8 mouse cellular contexts compared by ENCODE assay signal in genomic region chr17:35166352-35167035, GRCm38 (mm10). TPM values are rescaled to one million over a fixed set of nuclear protein-coding genes. Genes with fewer than 3 reads are reported as not detected.
DNase-seq lines count a peak whose midpoint lies in the region; TF ChIP-seq lines count a peak whose summit lies in the region.

No protein-coding gene starts in this region.

- peak; percentile 65 for TF ChIP-seq CTCF in gastrocnemius, adult 2 months (IDR thresholded peaks at IDR 0.05)

- intact Hi-C loops in gastrocnemius, adult 2 months (cut with DNase I) = no loop called here
- intact Hi-C loops in gastrocnemius, postnatal 36 days (cut with DNase I) = no loop called here

- DNase-seq in gastrocnemius, adult 2 months = no peak
- DNase-seq in gastrocnemius, postnatal 36 days = no peak
- peak; percentile 80 for DNase-seq in c-Kit-positive CD71-positive TER-119-positive erythroid progenitor cells, embryonic 14.5 days (ENCODE audit: low spot score)
- peak; percentile 78 for DNase-seq in forelimb bud, embryonic 11.5 days (ENCODE audit: low read depth, low spot score)
- peak; percentile 70 for DNase-seq in kidney, adult 18-20 months
- peak; percentile 65 for DNase-seq in liver
- peak; percentile 94 for DNase-seq in naive thymus-derived CD4-positive, alpha-beta T cell, adult 2 months (ENCODE audit: low read depth)
- DNase-seq in thymus, postnatal 25 days = peak; percentile 76

- peak overlapping the region; percentile 98; the same call in 1 of the 2 replicates for H3K4me3 ChIP-seq in gastrocnemius, adult 2 months

- peak overlapping the region; percentile 100; the same call in 1 of the 2 replicates for H3K27ac ChIP-seq in gastrocnemius, adult 2 months

RNA-seq across cellular contexts. Expression of gene Prrc2a, which starts 1.8 kb away (rescaled TPM):
- 100 to 1,000 TPM in 1 of 2 experiments, 10 to 100 TPM in 1; 98.7 to 120 TPM for total RNA-seq in gastrocnemius, adult 2 months (2021)
- total RNA-seq in gastrocnemius, postnatal 36 days (2021) = 10 to 100 TPM; 88.4 to 93.0 TPM

RNA-seq across cellular contexts. Expression of gene Aif1, which starts 9.4 kb away (rescaled TPM):
- under 1 TPM in 1 of 2 experiments, not detected in 1; 0.75 TPM for total RNA-seq in gastrocnemius, adult 2 months (2021)
- total RNA-seq in gastrocnemius, postnatal 36 days (2021) = under 1 TPM in 1 of 2 experiments, not detected in 1; 0.47 TPM

RNA-seq across cellular contexts. Expression of gene Lst1, which starts 21.7 kb away (rescaled TPM):
- total RNA-seq in gastrocnemius, adult 2 months (2021) = 1 to 10 TPM in 1 of 2 experiments, under 1 TPM in 1; 0.67 to 1.2 TPM
- 1 to 10 TPM in 1 of 2 experiments, under 1 TPM in 1; 0.74 to 1.5 TPM for total RNA-seq in gastrocnemius, postnatal 36 days (2021)

RNA-seq across cellular contexts. Expression of gene Ltb, which starts 27.7 kb away (rescaled TPM):
- total RNA-seq in gastrocnemius, adult 2 months (2021) = not detected
- total RNA-seq in gastrocnemius, postnatal 36 days (2021) = under 1 TPM in 1 of 2 experiments, not detected in 1; 0.46 TPM

RNA-seq across cellular contexts. Expression of gene Bag6, which starts 31.5 kb away (rescaled TPM):
- total RNA-seq in gastrocnemius, adult 2 months (2021) = 100 to 1,000 TPM; 233 to 244 TPM
- total RNA-seq in gastrocnemius, postnatal 36 days (2021) = 100 to 1,000 TPM; 191 to 208 TPM

Comparison
In these comparisons a context has a peak if more than half of its experiments do, and no peak if none do; other contexts are left out.
1. DNase-seq: peak in c-Kit-positive CD71-positive TER-119-positive erythroid progenitor cells, embryonic 14.5 days (single experiment), forelimb bud, embryonic 11.5 days (single experiment), kidney, adult 18-20 months (single experiment), liver (single experiment), naive thymus-derived CD4-positive, alpha-beta T cell, adult 2 months (single experiment) and thymus, postnatal 25 days (single experiment); none in gastrocnemius, adult 2 months (single experiment) and gastrocnemius, postnatal 36 days (0 of 2).